Mouse (Mus musculus) yolk sac, embryonic 10.5 days (tissue): ENCODE data around the gene 1810049J17Rik.

Source experiments
- DNase-seq: peaks from one replicate; pipeline ENCODE4 v3.0.0-alpha.2; 2017; ENCODE audit warnings: low spot score

1810049J17Rik gene

GRCm38 (mm10) chr15:12348950-12349349, 27.3 kb upstream of the 1810049J17Rik start:
- no peak for DNase-seq

GRCm38 (mm10) chr15:12346916-12347315, 25.2 kb upstream of the 1810049J17Rik start:
- DNase-seq = no peak

GRCm38 (mm10) chr15:12341401-12341758, 19.7 kb upstream of the 1810049J17Rik start:
- DNase-seq = no peak

- no peak for DNase-seq
These were observed 19.1 kb upstream of the 1810049J17Rik start for GRCm38 (mm10) chr15:12340536-12341400.

- no peak for DNase-seq
These were observed 16.1 kb upstream of the 1810049J17Rik start for GRCm38 (mm10) chr15:12337779-12338137.

- no peak for DNase-seq
These were observed 15.5 kb upstream of the 1810049J17Rik start for GRCm38 (mm10) chr15:12337030-12337778.

GRCm38 (mm10) chr15:12334381-12334780, 12.7 kb upstream of the 1810049J17Rik start:
- DNase-seq = no peak

GRCm38 (mm10) chr15:12331300-12331699, 9.6 kb upstream of the 1810049J17Rik start:
- no peak for DNase-seq

- DNase-seq = no peak
These were observed 9.2 kb upstream of the 1810049J17Rik start for GRCm38 (mm10) chr15:12330892-12331291.

- no peak for DNase-seq
These were observed 8.7 kb upstream of the 1810049J17Rik start for GRCm38 (mm10) chr15:12330389-12330788.

- DNase-seq = no peak
These were observed 2.6 kb upstream of the 1810049J17Rik start for GRCm38 (mm10) chr15:12324326-12324725.

- DNase-seq = no peak
These were observed 1.1 kb upstream of the 1810049J17Rik start for GRCm38 (mm10) chr15:12322676-12323402.

GRCm38 (mm10) chr15:12321091-12321787, 460 bp downstream of the 1810049J17Rik start, which contains the start of gene Golph3:
Gene Golph3, plus strand, starts transcription at chr15:12321450.
- DNase-seq = peak; percentile 92

- no peak for DNase-seq
These were observed 1.1 kb downstream of the 1810049J17Rik start for GRCm38 (mm10) chr15:12320441-12321090.

- DNase-seq = no peak
These were observed 1.8 kb downstream of the 1810049J17Rik start for GRCm38 (mm10) chr15:12319889-12320288.

- DNase-seq = no peak
These were observed 3.2 kb downstream of the 1810049J17Rik start for GRCm38 (mm10) chr15:12318451-12318850.

GRCm38 (mm10) chr15:12317290-12317689, 4.4 kb downstream of the 1810049J17Rik start:
- DNase-seq = no peak

GRCm38 (mm10) chr15:12315996-12316395, 5.7 kb downstream of the 1810049J17Rik start:
- no peak for DNase-seq

- DNase-seq = no peak
These were observed 7.1 kb downstream of the 1810049J17Rik start for GRCm38 (mm10) chr15:12314584-12314983.

GRCm38 (mm10) chr15:12313255-12313654, 8.4 kb downstream of the 1810049J17Rik start:
- DNase-seq = no peak

GRCm38 (mm10) chr15:12311465-12311864, 10.2 kb downstream of the 1810049J17Rik start:
- DNase-seq = no peak
